Mouse (Mus musculus) left cerebral cortex, postnatal 10 days (tissue): ENCODE measurements around the gene Trpc3. TPM values are rescaled to one million over a fixed set of nuclear protein-coding genes. Genes with fewer than 3 reads are reported as not detected.
"Not testable (repeated sequence)": the region's sequence is repeated elsewhere in the genome, so short reads cannot be mapped to it uniquely, and the experiment has no call there.

Source experiments
- DNase-seq, 2 experiments: peaks; one replicate each; pipeline ENCODE4 v3.0.0; 2021 to 2022; ENCODE audit warnings: low spot score in 2 of 2, mixed read lengths in 1 of 2; ENCODE audit errors: extremely low spot score in 1 of 2
- intact Hi-C: fragments of 180-260 bp; cut with DNase I; formaldehyde crosslinking; loops from one replicate; pipeline ENCODE4 v1.15.1; 2025
- total RNA-seq, 2 experiments: library from RNA; stranded (reverse); gene quantifications; 2 replicates each; pipeline ENCODE4 v1.2.3; 2021

Gene Trpc3
- total RNA-seq, 2 experiments from 2014 or later = 28.6 to 38.6 TPM

- intact Hi-C loops = no loop called here
- DNase-seq = peak in 1 of 2 experiments; percentile 7
Measured at GRCm38 (mm10) chr3:36612687-36613086, 77.3 kb downstream of the Trpc3 start.

DNA sequence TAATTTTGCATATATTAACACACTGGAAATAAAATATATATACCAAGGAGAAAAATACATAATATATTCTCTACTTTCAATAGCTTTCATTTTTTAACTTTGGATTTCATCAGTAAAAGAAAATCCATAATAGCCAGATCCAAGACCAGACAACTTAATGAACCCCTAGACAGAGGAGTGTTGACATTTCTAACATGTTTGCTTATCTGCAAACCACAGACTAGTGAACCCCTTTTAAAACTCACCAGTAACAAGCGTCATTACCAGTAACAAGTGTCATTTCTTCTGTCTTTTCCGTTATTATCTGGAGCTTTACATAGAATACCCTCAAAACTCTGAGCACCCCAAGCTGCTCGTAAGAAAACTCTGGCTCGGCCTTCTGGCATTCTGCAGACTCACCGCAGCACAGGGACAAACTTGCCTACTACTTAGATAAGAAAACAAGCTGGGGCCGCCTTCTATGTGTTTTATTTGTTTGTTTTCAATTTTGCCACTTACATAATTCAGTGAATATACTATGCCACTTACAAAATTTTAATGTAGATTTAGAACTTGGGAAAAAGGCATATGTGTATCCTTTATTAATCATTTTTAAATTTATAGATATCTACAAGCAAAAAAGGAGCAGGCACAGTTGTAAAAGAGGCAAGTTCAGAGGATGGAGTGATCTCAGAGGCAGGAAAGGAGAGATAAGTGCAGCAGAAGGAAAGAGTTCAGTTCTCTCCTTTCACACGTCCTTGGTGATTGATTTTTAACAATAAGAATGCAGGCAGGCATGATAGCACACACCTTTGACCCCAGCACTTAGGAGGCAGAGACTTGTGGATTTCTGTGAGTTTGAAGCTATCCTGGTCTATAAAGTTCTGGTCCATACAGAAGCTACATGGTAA lies 83.8 kb downstream of the Trpc3 start:
- intact Hi-C loops = no loop called here
- no peak for DNase-seq

DNA sequence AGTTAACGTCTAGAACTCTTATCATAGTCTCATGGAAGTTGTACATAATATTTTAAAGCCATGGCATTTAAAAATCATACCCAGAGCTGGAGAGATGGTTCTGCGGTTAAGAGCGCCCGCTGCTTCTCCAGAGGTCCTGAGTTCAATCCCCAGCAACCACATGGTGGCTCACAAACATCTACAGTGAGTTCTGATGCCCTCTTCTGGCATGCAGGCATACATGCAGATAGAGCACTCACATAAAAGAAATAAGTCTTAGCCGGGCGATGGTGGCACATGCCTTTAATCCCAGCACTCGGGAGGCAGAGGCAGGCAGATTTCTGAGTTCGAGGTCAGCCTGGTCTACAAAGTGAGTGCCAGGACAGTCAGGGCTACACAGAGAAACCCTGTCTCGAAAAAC lies 90.2 kb downstream of the Trpc3 start:
- DNase-seq, intact Hi-C loops: not testable (repeated sequence)

DNA sequence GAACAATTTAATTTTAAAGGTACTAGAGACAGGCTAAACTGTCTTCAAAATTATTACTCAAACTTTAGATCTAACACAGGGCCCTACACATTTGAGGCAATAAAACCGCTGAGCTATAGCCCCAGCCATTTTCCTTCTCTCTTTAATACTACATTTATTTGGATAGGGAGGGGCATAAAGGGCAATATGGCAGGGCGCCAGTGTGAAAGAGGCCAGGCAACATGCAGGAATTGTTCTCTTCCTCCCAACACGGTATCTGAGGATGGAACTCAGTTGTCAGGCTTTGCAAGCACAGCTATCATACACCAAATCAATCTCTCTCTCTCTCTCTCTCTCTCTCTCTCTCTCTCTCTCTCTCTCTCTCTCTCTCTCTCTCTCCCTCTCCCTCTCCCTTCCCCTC lies 91.2 kb downstream of the Trpc3 start:
- no peak for DNase-seq
- intact Hi-C loops = no loop called here

DNA sequence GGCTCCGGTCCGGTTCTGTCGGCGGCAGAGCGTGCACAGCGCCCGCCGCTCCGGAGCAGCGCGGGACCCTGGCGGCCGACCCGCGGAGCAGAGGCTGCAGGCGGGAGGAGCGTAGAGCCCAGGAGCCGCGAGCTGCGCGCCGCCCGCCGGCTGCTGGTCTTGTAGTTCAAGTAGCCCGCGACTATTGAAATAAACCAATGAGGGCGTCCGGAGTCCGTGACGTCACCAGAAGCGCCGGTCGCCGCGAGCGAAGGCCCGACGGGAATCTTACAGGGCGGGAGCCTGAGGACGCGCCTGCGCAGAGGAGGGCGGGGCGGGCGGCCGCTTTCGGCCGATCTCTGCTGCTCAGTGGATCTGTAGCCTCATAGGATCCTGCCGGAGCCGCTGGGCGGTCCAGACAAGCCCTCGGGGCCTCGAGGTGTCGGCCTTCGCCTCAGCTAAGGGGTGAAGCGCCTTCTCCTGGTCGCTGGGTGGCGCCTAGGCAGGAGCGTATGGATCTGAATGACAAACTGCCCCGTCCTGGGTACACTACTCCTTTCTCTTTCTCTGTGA lies 118.1 kb downstream of the Trpc3 start, which contains the start of gene Ccna2:
Ccna2 (minus strand) TSS at position 324 of the 552 bp plus-strand sequence.
- intact Hi-C loops = no loop called here
- peak; percentile 98 to 99 for DNase-seq

DNA sequence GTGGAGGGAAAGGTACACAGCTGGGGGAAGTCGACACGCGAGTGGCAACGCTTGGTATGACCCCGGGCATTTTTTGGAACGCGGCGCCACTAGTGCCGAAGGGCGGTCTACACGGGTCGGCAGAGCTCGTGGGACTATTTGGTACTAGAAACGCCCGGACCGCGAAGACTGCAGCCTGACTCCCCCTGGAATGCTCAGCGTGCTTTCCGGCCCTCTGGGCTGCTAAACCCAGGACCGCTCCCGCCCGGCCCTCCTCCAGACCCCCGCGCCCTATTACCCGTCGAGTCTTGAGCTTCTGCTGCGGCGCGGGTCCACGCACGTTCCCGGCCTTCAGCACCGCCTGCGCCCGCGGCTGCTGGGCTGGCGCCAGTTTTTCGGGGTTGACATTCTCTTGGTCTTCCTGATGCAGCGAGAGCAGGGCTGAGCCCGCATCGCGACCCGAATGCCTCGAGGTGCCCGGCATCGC lies 118.6 kb downstream of the Trpc3 start:
- intact Hi-C loops = no loop called here
- no peak for DNase-seq

Other genes starting within 250 kb of the Trpc3 start
- gene Anxa5, start 214.3 kb downstream of the Trpc3 start, total RNA-seq = 10 to 100 TPM; 32.6 to 35.1 TPM
- under 1 TPM in 1 of 2 experiments, not detected in 1; 0.41 TPM for gene 1810062G17Rik, start 214.2 kb downstream of the Trpc3 start, total RNA-seq
- 10 to 100 TPM; 15.9 to 18.8 TPM for gene Gm11549, start 168.4 kb downstream of the Trpc3 start, total RNA-seq
- gene Exosc9, start 137.6 kb downstream of the Trpc3 start, total RNA-seq = 10 to 100 TPM; 49.9 to 50.6 TPM
- gene Ccna2, start 118.0 kb downstream of the Trpc3 start, total RNA-seq = 1 to 10 TPM; 4.6 to 7.2 TPM
- 10 to 100 TPM; 13.6 to 13.9 TPM for gene Bbs7, start 76.7 kb downstream of the Trpc3 start, total RNA-seq
- 100 to 1,000 TPM; 122 to 127 TPM for gene 4932438A13Rik, start 172.9 kb upstream of the Trpc3 start, total RNA-seq